Mouse (Mus musculus) MEL (cell line): Measurements from ENCODE around the gene Lrch3.

Experiments used
- CTCF ChIP-seq, 3 experiments: IDR thresholded peaks in 2 of 3; conservative IDR thresholded peaks in 1 of 3; 2 replicates each; pipeline ENCODE4 v1.5.1; 2011 to 2012; ENCODE audit warnings: low read length in 3 of 3, low read depth in 2 of 3, mild to moderate bottlenecking in 2 of 3, improper control_type of control experiment in 1 of 3, inconsistent platforms in 1 of 3, mixed read lengths in 1 of 3, moderate library complexity in 1 of 3; ENCODE audit not compliant: control insufficient read depth in 1 of 3, insufficient read depth in 1 of 3, poor library complexity in 1 of 3, severe bottlenecking in 1 of 3
- EP300 ChIP-seq, 2 experiments: IDR thresholded peaks; 2 replicates each; pipeline ENCODE4 v1.6.1; 2011; ENCODE audit warnings: improper control_type of control experiment in 2 of 2, low read length in 2 of 2, low read depth in 1 of 2, mild to moderate bottlenecking in 1 of 2
- ETS1 ChIP-seq: IDR thresholded peaks from 2 replicates; pipeline ENCODE4 v1.6.1; 2012; ENCODE audit warnings: low read depth, mild to moderate bottlenecking, inconsistent platforms, low read length, improper control_type of control experiment, moderate library complexity
- MAFK ChIP-seq: IDR thresholded peaks from 2 replicates; pipeline ENCODE4 v1.6.1; 2011; ENCODE audit warnings: low read depth, mild to moderate bottlenecking, low read length, improper control_type of control experiment, borderline replicate concordance
- MEF2A ChIP-seq: IDR thresholded peaks from 2 replicates; pipeline ENCODE4 v1.6.1; 2014; ENCODE audit warnings: low read depth, mild to moderate bottlenecking, inconsistent platforms, low read length, improper control_type of control experiment; ENCODE audit not compliant: poor library complexity, insufficient replicate concordance, severe bottlenecking; ENCODE audit errors: extremely low read depth
- NELFE ChIP-seq: IDR thresholded peaks from 2 replicates; pipeline ENCODE4 v1.6.1; 2011; ENCODE audit warnings: low read depth, low read length, improper control_type of control experiment
- POLR2A ChIP-seq, 2 experiments: IDR thresholded peaks; 2 replicates each; pipeline ENCODE4 v1.6.1; 2011 to 2012; ENCODE audit warnings: low read length in 2 of 2, mild to moderate bottlenecking in 2 of 2, control low read depth in 1 of 2, improper control_type of control experiment in 1 of 2, low read depth in 1 of 2, moderate library complexity in 1 of 2; ENCODE audit not compliant: control insufficient read depth in 1 of 2, insufficient read depth in 1 of 2, poor library complexity in 1 of 2
- POLR2AphosphoS2 ChIP-seq: IDR thresholded peaks from 2 replicates; pipeline ENCODE4 v1.6.1; 2011; ENCODE audit warnings: low read length, improper control_type of control experiment
- USF2 ChIP-seq, 2 experiments: IDR thresholded peaks; 2 replicates each; pipeline ENCODE4 v1.6.1; 2011 to 2012; ENCODE audit warnings: improper control_type of control experiment in 2 of 2, low read length in 2 of 2, borderline replicate concordance in 1 of 2, inconsistent platforms in 1 of 2, low read depth in 1 of 2, mild to moderate bottlenecking in 1 of 2; ENCODE audit not compliant: insufficient read depth in 1 of 2

DNA sequence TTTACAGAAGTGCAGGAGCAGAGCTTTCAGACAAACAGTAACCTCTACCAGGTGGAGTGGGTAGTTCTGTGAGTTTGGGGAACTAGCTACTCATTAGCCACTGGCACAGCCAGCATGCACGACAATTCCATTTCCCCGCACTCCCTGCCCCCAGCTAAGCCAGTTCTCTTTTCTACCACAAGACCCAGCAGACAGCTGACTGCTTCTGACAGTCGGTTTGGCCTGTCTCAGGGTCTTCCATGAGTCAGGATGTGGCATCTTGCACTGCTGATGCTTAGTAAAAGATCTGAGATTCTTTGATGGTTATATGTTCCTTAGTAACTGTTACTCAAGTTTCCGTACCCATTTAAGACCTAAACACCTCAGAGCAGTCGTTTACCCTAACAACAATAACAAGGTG lies 58.6 kb downstream of the Lrch3 start:
- no peak for TF ChIP-seq CTCF (IDR thresholded peaks at IDR 0.05 in 2 of 3, conservative IDR thresholded peaks at IDR 0.05 in 1 of 3; ENCODE audit: control insufficient read depth in 1 of 3, insufficient read depth in 1 of 3, low read depth in 2 of 3, low read length in 3 of 3, poor library complexity in 1 of 3, severe bottlenecking in 1 of 3)
- TF ChIP-seq ETS1: no peak
- no peak for TF ChIP-seq MAFK
- no peak for TF ChIP-seq POLR2AphosphoS2
- TF ChIP-seq NELFE: no peak
- TF ChIP-seq POLR2A (IDR thresholded peaks at IDR 0.05; ENCODE audit: control insufficient read depth in 1 of 2, insufficient read depth in 1 of 2, low read depth in 1 of 2, low read length in 2 of 2, poor library complexity in 1 of 2): no peak
- no peak for TF ChIP-seq USF2 (IDR thresholded peaks at IDR 0.05; ENCODE audit: borderline replicate concordance in 1 of 2, insufficient read depth in 1 of 2, low read depth in 1 of 2, low read length in 2 of 2)
- no peak for TF ChIP-seq EP300 (IDR thresholded peaks at IDR 0.05; ENCODE audit: low read depth in 1 of 2, low read length in 2 of 2)
- no peak for TF ChIP-seq MEF2A
